Mouse (Mus musculus): ENCODE measurements around the gene Mras. TPM values are rescaled to one million over a fixed set of nuclear protein-coding genes. Genes with fewer than 3 reads are reported as not detected.

Gene Mras
- total and polyA plus RNA-seq, 3 experiments = 0.17 TPM; not detected in 2

DNA sequence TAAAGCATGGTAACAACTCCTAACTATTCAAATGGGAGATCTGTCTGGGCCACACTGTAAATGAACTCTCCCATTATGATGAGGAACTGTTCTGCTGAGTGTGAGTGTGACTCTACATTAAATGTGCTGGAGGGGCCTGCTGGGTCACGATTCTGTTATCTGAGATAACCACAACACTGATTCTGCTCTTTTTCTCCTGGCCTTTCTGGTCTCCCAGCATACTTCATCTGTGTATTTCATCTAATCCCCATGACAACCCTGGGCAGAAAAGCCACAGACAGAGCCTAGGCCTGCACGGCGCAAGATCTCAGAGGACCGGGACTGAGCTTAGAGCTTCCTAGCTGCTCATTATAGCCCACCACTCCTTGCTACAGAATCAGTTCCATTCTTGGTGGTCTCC, 4.7 kb downstream of the Mras start:
- H3K79me2 ChIP-seq (ENCODE audit: control insufficient read depth, insufficient read depth, low read length, poor library complexity) = no peaks in the 10 kb centered on the region
- no peak overlapping the region for H3K27ac ChIP-seq (ENCODE audit: control insufficient read depth, low read depth, low read length)
- H3K36me3 ChIP-seq (ENCODE audit: control insufficient read depth in 1 of 2, insufficient read depth in 2 of 2, low read length in 2 of 2) = no peaks in the 10 kb centered on the region
- H3K9ac ChIP-seq (ENCODE audit: control insufficient read depth, low read depth, low read length, poor library complexity, severe bottlenecking) = no peak overlapping the region
- H3K4me1 ChIP-seq (ENCODE audit: control insufficient read depth in 1 of 2, insufficient read depth in 2 of 2, low read length in 2 of 2) = no peaks in the 10 kb centered on the region
- DNase-seq (ENCODE audit: low read depth, low spot score) = peak; percentile 15
- H3K4me3 ChIP-seq (ENCODE audit: control insufficient read depth in 1 of 2, insufficient read depth in 1 of 2, low read depth in 2 of 2, low read length in 2 of 2) = no peak overlapping the region
- H3K9me3 ChIP-seq (replicated peaks; ENCODE audit: insufficient read depth, low read length) = no peaks in the 10 kb centered on the region
- TF ChIP-seq ETS1 (IDR thresholded peaks at IDR 0.05; ENCODE audit: low read depth, low read length) = no peak
- TF ChIP-seq NELFE (IDR thresholded peaks at IDR 0.05; ENCODE audit: low read depth, low read length) = no peak
- no peak for TF ChIP-seq SMC3 (IDR thresholded peaks at IDR 0.05; ENCODE audit: low read depth, low read length)
- no peak for TF ChIP-seq NRF1 (IDR thresholded peaks at IDR 0.05; ENCODE audit: insufficient read depth, low read depth, low read length, poor library complexity, severe bottlenecking)
- TF ChIP-seq MYC (IDR thresholded peaks at IDR 0.05; ENCODE audit: low read depth, low read length) = no peak
- no peak for TF ChIP-seq EP300 (IDR thresholded peaks at IDR 0.05; ENCODE audit: low read depth in 1 of 2, low read length in 2 of 2)
- TF ChIP-seq KAT2A (conservative IDR thresholded peaks at IDR 0.05; ENCODE audit: low read depth, low read length) = no peak
- TF ChIP-seq ELF1 (IDR thresholded peaks at IDR 0.05; ENCODE audit: low read depth, low read length) = no peak
- TF ChIP-seq TAL1 (IDR thresholded peaks at IDR 0.05; ENCODE audit: low read length) = no peak
- TF ChIP-seq ZNF384 (IDR thresholded peaks at IDR 0.05; ENCODE audit: low read depth, low read length) = no peak
- TF ChIP-seq MEF2A (IDR thresholded peaks at IDR 0.05; ENCODE audit: extremely low read depth, insufficient replicate concordance, low read depth, low read length, poor library complexity, severe bottlenecking) = no peak
- TF ChIP-seq MYB (IDR thresholded peaks at IDR 0.05; ENCODE audit: low read depth, low read length) = no peak
- no peak for TF ChIP-seq BHLHE40 (IDR thresholded peaks at IDR 0.05; ENCODE audit: borderline replicate concordance, low read depth, low read length)
- H3K27me3 ChIP-seq (ENCODE audit: control insufficient read depth in 1 of 2, insufficient read depth in 2 of 2, low read length in 2 of 2) = peaks cover 0 to 2% of the 10 kb centered on the region in 2 experiments; a peak in 1 of 4 replicates

DNA sequence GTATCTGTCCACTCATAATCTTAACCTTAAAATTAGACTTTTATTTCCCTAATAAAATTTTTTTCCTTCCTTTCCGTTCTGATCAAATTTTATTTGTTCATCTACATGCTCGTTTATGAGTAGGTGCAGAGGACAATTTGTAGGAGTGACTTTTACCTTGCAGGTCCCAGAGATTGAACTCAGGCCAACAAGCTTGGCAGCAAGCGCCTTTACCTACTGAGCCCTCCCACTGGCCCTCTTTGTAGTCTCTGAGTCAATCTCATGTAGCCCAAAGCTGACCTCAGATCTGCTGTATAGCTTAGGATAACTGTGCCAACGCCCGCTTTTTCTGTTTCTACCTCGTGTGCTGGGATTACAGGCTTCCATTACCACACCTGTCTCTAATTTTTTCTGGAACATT, 5.2 kb downstream of the Mras start:
- Histone ChIP-seq H3K27me3 (ENCODE audit: control insufficient read depth in 1 of 2, insufficient read depth in 2 of 2, low read length in 2 of 2) (peaks cover 0 to 3% of the 10 kb centered on the region in 2 experiments; a peak in 1 of 4 replicates), H3K9me3 (replicated peaks; ENCODE audit: insufficient read depth, low read length) (no peaks in the 10 kb centered on the region), H3K9ac (ENCODE audit: control insufficient read depth, low read depth, low read length, poor library complexity, severe bottlenecking) (no peak overlapping the region), H3K4me3 (ENCODE audit: control insufficient read depth in 1 of 2, insufficient read depth in 1 of 2, low read depth in 2 of 2, low read length in 2 of 2) (no peak overlapping the region), H3K27ac (ENCODE audit: control insufficient read depth, low read depth, low read length) (no peak overlapping the region), H3K79me2 (ENCODE audit: control insufficient read depth, insufficient read depth, low read length, poor library complexity) (no peaks in the 10 kb centered on the region), H3K4me1 (ENCODE audit: control insufficient read depth in 1 of 2, insufficient read depth in 2 of 2, low read length in 2 of 2) (no peaks in the 10 kb centered on the region), H3K36me3 (ENCODE audit: control insufficient read depth in 1 of 2, insufficient read depth in 2 of 2, low read length in 2 of 2) (no peaks in the 10 kb centered on the region)
- TF ChIP-seq EP300 (IDR thresholded peaks at IDR 0.05; ENCODE audit: low read depth in 1 of 2, low read length in 2 of 2) = no peak
- TF ChIP-seq CTCF (IDR thresholded peaks at IDR 0.05 in 2 of 3, conservative IDR thresholded peaks at IDR 0.05 in 1 of 3; ENCODE audit: control insufficient read depth in 1 of 3, insufficient read depth in 1 of 3, low read depth in 2 of 3, low read length in 3 of 3, poor library complexity in 1 of 3, severe bottlenecking in 1 of 3) = no peak
- TF ChIP-seq ZMIZ1 (IDR thresholded peaks at IDR 0.05; ENCODE audit: low read depth, low read length) = no peak
- no peak for TF ChIP-seq TAL1 (IDR thresholded peaks at IDR 0.05; ENCODE audit: low read length)
- TF ChIP-seq SIN3A (IDR thresholded peaks at IDR 0.05; ENCODE audit: low read length) = no peak
- no peak for TF ChIP-seq USF1 (IDR thresholded peaks at IDR 0.05; ENCODE audit: low read depth, low read length)
- TF ChIP-seq GABPA (IDR thresholded peaks at IDR 0.05; ENCODE audit: low read depth, low read length) = no peak
- TF ChIP-seq KAT2A (conservative IDR thresholded peaks at IDR 0.05; ENCODE audit: low read depth, low read length) = no peak
- TF ChIP-seq CHD2 (IDR thresholded peaks at IDR 0.05; ENCODE audit: low read length) = no peak
- no peak for TF ChIP-seq JUND (IDR thresholded peaks at IDR 0.05; ENCODE audit: low read depth, low read length)
- no peak for TF ChIP-seq ZC3H11A (IDR thresholded peaks at IDR 0.05; ENCODE audit: low read depth, low read length)
- no peak for TF ChIP-seq NELFE (IDR thresholded peaks at IDR 0.05; ENCODE audit: low read depth, low read length)
- no peak for DNase-seq (ENCODE audit: low read depth, low spot score)
